Mouse (Mus musculus): ENCODE measurements around the gene Nr2f1.

DNA sequence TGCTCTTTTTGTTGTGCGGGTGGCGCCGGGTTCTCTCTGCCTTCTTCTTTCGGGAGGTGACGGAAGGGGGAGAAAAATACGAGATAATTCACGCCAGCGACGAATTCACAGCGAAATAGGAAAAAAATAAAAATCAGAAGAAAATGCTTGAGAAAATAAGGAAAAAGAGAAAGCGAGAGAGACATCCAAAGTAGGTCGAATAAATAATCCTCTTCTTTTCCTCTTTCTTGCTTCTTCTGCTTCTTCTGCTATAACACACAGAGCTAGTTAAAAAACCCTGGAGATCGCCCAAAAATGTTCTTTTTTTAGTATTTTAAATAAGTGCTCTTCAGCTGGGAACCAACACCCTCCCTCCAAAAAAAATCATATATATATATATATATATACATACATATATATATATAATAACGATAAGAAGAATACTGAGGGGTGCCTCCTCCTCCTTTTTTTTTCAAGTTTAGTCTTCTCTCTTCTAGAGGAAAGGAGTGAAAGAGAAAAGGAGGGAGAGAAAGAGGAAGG is at the start of gene Nr2f1:
- TF ChIP-seq CTCF (IDR thresholded peaks at IDR 0.05; ENCODE audit: control insufficient read depth, insufficient read depth, insufficient read length) = no peak
- no peak for TF ChIP-seq FOSL1 (IDR thresholded peaks at IDR 0.05; ENCODE audit: insufficient read depth, low read length, poor library complexity, severe bottlenecking)
- no peak for TF ChIP-seq MAX (IDR thresholded peaks at IDR 0.05)
- TF ChIP-seq CEBPB (IDR thresholded peaks at IDR 0.05; ENCODE audit: low read depth) = no peak
- TF ChIP-seq USF1 (IDR thresholded peaks at IDR 0.05; ENCODE audit: low read depth) = no peak
